Comparison of ENCODE assay signal across 8 mouse cellular contexts in the genomic region with DNA sequence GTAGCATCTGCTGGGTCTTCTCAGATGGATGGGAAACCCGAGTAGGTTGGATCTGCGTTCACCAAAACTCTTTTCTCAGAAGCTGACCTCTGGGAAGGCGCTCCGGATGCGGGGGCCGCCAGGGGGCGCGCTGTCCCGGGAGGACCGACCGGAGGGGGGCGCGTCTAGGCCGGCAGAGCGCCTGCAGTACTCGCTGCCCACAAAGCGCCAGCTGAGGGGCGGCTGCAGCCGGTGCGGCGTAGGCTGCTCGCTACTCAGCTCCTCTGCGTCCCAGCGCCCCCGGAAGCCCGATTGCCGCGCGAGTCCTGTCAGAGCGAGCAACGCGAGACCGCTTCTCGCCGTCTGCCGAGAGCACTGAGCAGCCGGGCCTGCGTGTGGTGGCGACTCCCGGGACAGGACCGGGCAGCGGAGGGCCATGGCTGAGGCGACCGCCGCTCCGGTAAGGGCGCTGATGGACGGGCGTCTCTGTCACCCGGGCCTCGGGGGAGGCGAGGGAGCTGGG. TPM values are rescaled to one million over a fixed set of nuclear protein-coding genes. Genes with fewer than 3 reads are reported as not detected.
A peak's percentile ranks its signal among the peaks of the same experiment; 100 is the strongest.
DNase-seq lines count a peak whose midpoint lies in the region; ATAC-seq lines count a peak whose summit lies in the region.

A gene (plus strand): TSS at position 180 of the 502 bp plus-strand sequence.

- H3K9me3 ChIP-seq in heart, embryonic 14.5 days (ENCODE audit: control insufficient read depth, low read length): no peaks in the 10 kb centered on the region
- H3K9me3 ChIP-seq in liver, embryonic 12.5 days (replicated peaks): no peaks in the 10 kb centered on the region

- 0 out of 2 replicates have a peak, but pooled peaks cover 6% of the 10 kb centered on the region for H3K36me3 ChIP-seq in heart, embryonic 14.5 days (ENCODE audit: control insufficient read depth, insufficient read depth, low read length)
- H3K36me3 ChIP-seq in liver, embryonic 12.5 days: peaks cover 7% of the 10 kb centered on the region; the same call in 1 of the 2 replicates
- no peaks in the 10 kb centered on the region; the same call in 1 of the 2 replicates for H3K36me3 ChIP-seq in splenic B cell, adult 2 months (ENCODE audit: control insufficient read depth, insufficient read depth, low read length, poor library complexity, severe bottlenecking)

- DNase-seq in CD8-positive naive resting alpha-beta T cell, adult 2 months (ENCODE audit: low read depth in 2 of 2, low spot score in 2 of 2): peak; percentile 97
- peak; percentile 86 for DNase-seq in c-Kit-negative CD71-positive TER-119-positive erythroid progenitor cells, embryonic 14.5 days (ENCODE audit: low read depth, low spot score)
- peak; percentile 72 for DNase-seq in fibroblast of lung, adult 2 months (ENCODE audit: low read depth)
- peak; percentile 96 for DNase-seq in kidney, postnatal 14 days
- peak; percentile 95 for DNase-seq in naive thymus-derived CD4-positive, alpha-beta T cell, adult 2 months (ENCODE audit: low read depth)
- peak; percentile 96 for DNase-seq in splenic B cell, adult 2 months (ENCODE audit: low read depth, low spot score)

- 0 out of 2 replicates have a peak, but pooled peaks cover 4% of the 10 kb centered on the region for H3K27me3 ChIP-seq in heart, embryonic 14.5 days (ENCODE audit: control insufficient read depth, insufficient read depth, low read length)
- no peaks in the 10 kb centered on the region for H3K27me3 ChIP-seq in liver, embryonic 12.5 days (replicated peaks)
- no peaks in the 10 kb centered on the region for H3K27me3 ChIP-seq in splenic B cell, adult 2 months (ENCODE audit: control insufficient read depth, insufficient read depth, low read length, poor library complexity, severe bottlenecking)

- H3K9ac ChIP-seq in heart, embryonic 14.5 days (ENCODE audit: low read length): peak within 1 kb of the TSS; percentile 95
- H3K9ac ChIP-seq in liver, embryonic 12.5 days: peak within 1 kb of the TSS; percentile 91

- peak; percentile 94 for ATAC-seq in heart, embryonic 14.5 days (ENCODE audit: insufficient number of reproducible peaks, insufficient read depth, low FRiP score, low read depth)
- peak; percentile 92 for ATAC-seq in liver, embryonic 12.5 days

- peak within 1 kb of the TSS; percentile 79 for H3K4me2 ChIP-seq in heart, embryonic 14.5 days (ENCODE audit: low read length)
- peak within 1 kb of the TSS; percentile 88 for H3K4me2 ChIP-seq in liver, embryonic 12.5 days

- H3K4me3 ChIP-seq in heart, embryonic 14.5 days (ENCODE audit: control insufficient read depth in 1 of 2, insufficient read depth in 1 of 2, low read depth in 1 of 2, low read length in 2 of 2): peak within 1 kb of the TSS; percentile 73 to 92
- peak within 1 kb of the TSS; percentile 93 for H3K4me3 ChIP-seq in liver, embryonic 12.5 days

- H3K27ac ChIP-seq in heart, embryonic 14.5 days (replicated peaks in 1 of 2; ENCODE audit: control insufficient read depth in 1 of 2, insufficient read depth in 1 of 2, low read depth in 2 of 2, low read length in 2 of 2): peak within 1 kb of the TSS; percentile 66 to 87
- peak within 1 kb of the TSS; percentile 87 for H3K27ac ChIP-seq in liver, embryonic 12.5 days

- 1% methylated on average over 52 of the region's 52 CpGs for WGBS in heart, embryonic 14.5 days
- under 1% methylated on average over 52 of the region's 52 CpGs for WGBS in liver, embryonic 12.5 days (ENCODE audit: insufficient replicate concordance)

- peaks cover 4 to 17% of the 10 kb centered on the region in 2 experiments for H3K4me1 ChIP-seq in heart, embryonic 14.5 days (ENCODE audit: control insufficient read depth in 2 of 2, insufficient read depth in 2 of 2, low read length in 2 of 2)
- peaks cover 43% of the 10 kb centered on the region for H3K4me1 ChIP-seq in liver, embryonic 12.5 days

RNA-seq across cellular contexts. Expression of the gene that starts here (rescaled TPM):
- 3.9 and 4.7 TPM in 2 replicates for polyA plus RNA-seq in heart, embryonic 14.5 days (2014; fragmentation: Nextera tagmentation; extraction: Ambion mirVana)
- polyA plus RNA-seq in liver, embryonic 12.5 days (2016; fragmentation: Nextera tagmentation; extraction: Ambion mirVana): 3.0 and 3.7 TPM in 2 replicates

Comparison
In these comparisons a context has a peak if more than half of its experiments do, and no peak if none do; other contexts are left out.
1. Peak in every context shown above with its lines: DNase-seq, ATAC-seq, H3K4me3 ChIP-seq and H3K27ac ChIP-seq.